In genomic region chrX:51084972-51085371, GRCm38 (mm10) we compare ENCODE assay signal across 32 mouse cellular contexts.
DNase-seq lines count a peak whose midpoint lies in the region; ATAC-seq and TF ChIP-seq lines count a peak whose summit lies in the region.
"Had no signal": no experiment of that assay in that cellular context is flagged by ENCODE, and none has a peak within 500 bp of the region (broad histone marks: within the 10 kb centered on the region; RNA-seq: fewer than 3 reads in every experiment).

No protein-coding gene starts in this region.

- H3K4me3 ChIP-seq in thymus, adult 2 months (ENCODE audit: control insufficient read depth, insufficient read depth, low read length), result no peak overlapping the region
- H3K4me3 ChIP-seq in G1E (ENCODE audit: low read depth, low read length), result no peak overlapping the region
- H3K4me3 ChIP-seq: forebrain, embryonic 13.5 days; heart, embryonic 13.5 days; hindbrain, embryonic 10.5 days; hindbrain, embryonic 15.5 days; intestine, embryonic 15.5 days; limb, embryonic 10.5 days; limb, embryonic 15.5 days; liver, embryonic 13.5 days; megakaryocyte, embryonic 14.5 days; midbrain, embryonic 12.5 days; myocyte; neural tube, embryonic 13.5 days had no signal

- ATAC-seq in G1E (ENCODE audit: extremely low read depth, insufficient number of reproducible peaks, low FRiP score, poor library complexity, severe bottlenecking), result peak; percentile 66; the same call in 1 of the 2 replicates
- peak; percentile 82 for ATAC-seq in granulocyte monocyte progenitor cell, adult 5-6 weeks (replicated peaks; ENCODE audit: poor library complexity, severe bottlenecking)
- ATAC-seq in megakaryocyte progenitor cell, adult 5-6 weeks (replicated peaks; ENCODE audit: poor library complexity), result peak; percentile 80
- ATAC-seq: forebrain, embryonic 13.5 days; intestine, embryonic 15.5 days; lung, postnatal 0 days; Patski had no signal

- peak; percentile 1 for DNase-seq in thymus, adult 2 months
- DNase-seq in thymus, postnatal 10 days (ENCODE audit: low spot score in 2 of 2), result no peak
- peak; percentile 12 for DNase-seq in G1E (ENCODE audit: low spot score)
- DNase-seq in lung, postnatal 10 days, result no peak
- no peak for DNase-seq in urinary bladder, postnatal 4 days (ENCODE audit: low spot score in 2 of 2)
- no peak for DNase-seq in lung, postnatal 36 days
- DNase-seq: adrenal gland, postnatal 14 days; cerebellum, adult 2 months; cerebellum, postnatal 14 days; gastrocnemius, postnatal 10 days; heart, adult 11 months; heart, postnatal 10 days; kidney, adult 8-10 months; kidney, postnatal 10 days; layer of hippocampus, postnatal 36 days; liver, embryonic 13.5 days; lung, adult 18-20 months had no signal

- H3K27ac ChIP-seq in thymus, adult 2 months (ENCODE audit: control insufficient read depth, insufficient read depth, low read length), result no peak overlapping the region
- H3K27ac ChIP-seq: forebrain, embryonic 13.5 days; heart, embryonic 13.5 days; hindbrain, embryonic 10.5 days; hindbrain, embryonic 15.5 days; intestine, embryonic 15.5 days; limb, embryonic 10.5 days; limb, embryonic 15.5 days; liver, embryonic 13.5 days; midbrain, embryonic 12.5 days; neural tube, embryonic 13.5 days had no signal

- 9% methylated on average over 6 of the region's 6 CpGs for WGBS in thymus, adult 2 months

- TF ChIP-seq POLR2A in thymus, adult 2 months (IDR thresholded peaks at IDR 0.05; ENCODE audit: control insufficient read depth, extremely low read depth, insufficient read depth, low read length, poor library complexity), result no peak

- no peaks in the 10 kb centered on the region for H3K9me3 ChIP-seq in G1E (replicated peaks)
- H3K9me3 ChIP-seq: forebrain, embryonic 13.5 days; heart, embryonic 13.5 days; hindbrain, embryonic 10.5 days; hindbrain, embryonic 15.5 days; intestine, embryonic 15.5 days; limb, embryonic 10.5 days; limb, embryonic 15.5 days; liver, embryonic 13.5 days; megakaryocyte, embryonic 14.5 days; midbrain, embryonic 12.5 days; neural tube, embryonic 13.5 days had no signal

- H3K27me3 ChIP-seq in thymus, adult 2 months (ENCODE audit: control insufficient read depth, insufficient read depth, low read length), result no peaks in the 10 kb centered on the region
- H3K27me3 ChIP-seq in G1E (ENCODE audit: insufficient read depth, low read length), result no peaks in the 10 kb centered on the region
- H3K27me3 ChIP-seq: forebrain, embryonic 13.5 days; heart, embryonic 13.5 days; hindbrain, embryonic 15.5 days; intestine, embryonic 15.5 days; limb, embryonic 15.5 days; liver, embryonic 13.5 days; midbrain, embryonic 12.5 days; neural tube, embryonic 13.5 days had no signal

- TF ChIP-seq CTCF in thymus, adult 2 months (IDR thresholded peaks at IDR 0.05; ENCODE audit: borderline replicate concordance, control insufficient read depth, extremely low read depth, insufficient read depth, low read length, poor library complexity), result no peak
- no peak for TF ChIP-seq CTCF in G1E (IDR thresholded peaks at IDR 0.05; ENCODE audit: low read depth, low read length)

- no peaks in the 10 kb centered on the region for H3K4me1 ChIP-seq in thymus, adult 2 months (replicated peaks; ENCODE audit: control insufficient read depth, insufficient read depth, low read length)
- H3K4me1 ChIP-seq in G1E (ENCODE audit: insufficient read depth, low read depth, low read length), result peaks cover 8% of the 10 kb centered on the region; the same call in 1 of the 2 replicates
- H3K4me1 ChIP-seq: forebrain, embryonic 13.5 days; heart, embryonic 13.5 days; hindbrain, embryonic 10.5 days; hindbrain, embryonic 15.5 days; intestine, embryonic 15.5 days; limb, embryonic 10.5 days; limb, embryonic 15.5 days; liver, embryonic 13.5 days; midbrain, embryonic 12.5 days; neural tube, embryonic 13.5 days had no signal

- no peaks in the 10 kb centered on the region for H3K36me3 ChIP-seq in thymus, adult 2 months (ENCODE audit: control insufficient read depth, insufficient read depth, low read length)
- no peaks in the 10 kb centered on the region for H3K36me3 ChIP-seq in G1E (replicated peaks)
- H3K36me3 ChIP-seq: heart, embryonic 13.5 days; hindbrain, embryonic 10.5 days; hindbrain, embryonic 15.5 days; intestine, embryonic 15.5 days; limb, embryonic 10.5 days; limb, embryonic 15.5 days; liver, embryonic 13.5 days; midbrain, embryonic 12.5 days; neural tube, embryonic 13.5 days had no signal

Comparison
In these comparisons a context has a peak if more than half of its experiments do, and no peak if none do; other contexts are left out.
1. DNase-seq: peak in thymus, adult 2 months (single experiment) and G1E (single experiment); none in thymus, postnatal 10 days (0 of 2), lung, postnatal 10 days (single experiment), urinary bladder, postnatal 4 days (0 of 2) and lung, postnatal 36 days (single experiment).
2. Peak in every context shown above with its lines, with median percentiles within 50 percentile points of each other: ATAC-seq.